34 mouse cellular contexts compared by ENCODE assay signal in genomic region chr10:26226734-26227133, GRCm38 (mm10). TPM values are rescaled to one million over a fixed set of nuclear protein-coding genes. Genes with fewer than 3 reads are reported as not detected.
DNase-seq lines count a peak whose midpoint lies in the region; ATAC-seq lines count a peak whose summit lies in the region.
"Had no signal": no experiment of that assay in that cellular context is flagged by ENCODE, and none has a peak within 500 bp of the region (broad histone marks: within the 10 kb centered on the region; RNA-seq: fewer than 3 reads in every experiment).

No protein-coding gene starts in this region.

- H3K27me3 ChIP-seq in forebrain, embryonic 12.5 days: no peaks in the 10 kb centered on the region
- H3K27me3 ChIP-seq in forebrain, embryonic 13.5 days: no peaks in the 10 kb centered on the region
- H3K27me3 ChIP-seq in lung, embryonic 15.5 days: no peaks in the 10 kb centered on the region
- H3K27me3 ChIP-seq: hindbrain, embryonic 12.5 days; limb, embryonic 13.5 days; midbrain, embryonic 12.5 days; neural tube, embryonic 12.5 days had no signal

- 0 out of 2 replicates have a peak overlapping the region, but pooled peaks have one; percentile 9 for H3K27ac ChIP-seq in forebrain, embryonic 12.5 days
- no peak overlapping the region for H3K27ac ChIP-seq in forebrain, embryonic 13.5 days
- H3K27ac ChIP-seq in lung, embryonic 15.5 days: peak overlapping the region; percentile 71
- H3K27ac ChIP-seq: heart, adult 2 months; hindbrain, embryonic 12.5 days; hindbrain, postnatal 0 days; limb, embryonic 13.5 days; midbrain, embryonic 12.5 days; neural tube, embryonic 12.5 days had no signal

- no peak overlapping the region for H3K4me2 ChIP-seq in forebrain, embryonic 12.5 days
- no peak overlapping the region for H3K4me2 ChIP-seq in forebrain, embryonic 13.5 days
- H3K4me2 ChIP-seq in lung, embryonic 15.5 days: no peak overlapping the region
- H3K4me2 ChIP-seq: hindbrain, embryonic 12.5 days; limb, embryonic 13.5 days; liver, embryonic 11.5 days; midbrain, embryonic 12.5 days; neural tube, embryonic 12.5 days had no signal

- peak; percentile 7 for DNase-seq in embryo, embryonic 11 days
- DNase-seq in lung, postnatal 36 days: peak; percentile 23
- DNase-seq in gastrocnemius, adult 18-20 months (ENCODE audit: low spot score): no peak
- no peak for DNase-seq in kidney, postnatal 14 days
- DNase-seq: adrenal gland, adult 8-10 months; cerebellum, adult 2 months; cerebellum, postnatal 14 days; heart, adult 2 months; heart, postnatal 14 days; kidney, adult 9 months; kidney, postnatal 10 days; right cerebral cortex, adult 18-20 months; thymus, adult 2 months had no signal

- ATAC-seq in forebrain, embryonic 12.5 days (ENCODE audit: low FRiP score): no peak
- ATAC-seq in forebrain, embryonic 13.5 days: no peak
- ATAC-seq in lung, embryonic 15.5 days (ENCODE audit: borderline replicate concordance, extremely low read depth, low FRiP score, low TSS enrichment): peak; percentile 95; the same call in 1 of the 2 replicates
- no peak for ATAC-seq in frontal cortex, adult (ENCODE audit: low TSS enrichment)
- ATAC-seq: forebrain, embryonic 14.5 days; hindbrain, postnatal 0 days; intestine, embryonic 16.5 days had no signal

- no peak overlapping the region for H3K9ac ChIP-seq in forebrain, embryonic 12.5 days
- no peak overlapping the region for H3K9ac ChIP-seq in forebrain, embryonic 13.5 days
- H3K9ac ChIP-seq in lung, embryonic 15.5 days: no peak overlapping the region
- H3K9ac ChIP-seq: hindbrain, embryonic 12.5 days; limb, embryonic 13.5 days; midbrain, embryonic 12.5 days; neural tube, embryonic 12.5 days had no signal

- H3K4me3 ChIP-seq in forebrain, embryonic 12.5 days (replicated peaks): no peak overlapping the region
- no peak overlapping the region for H3K4me3 ChIP-seq in forebrain, embryonic 13.5 days
- no peak overlapping the region for H3K4me3 ChIP-seq in lung, embryonic 15.5 days
- H3K4me3 ChIP-seq: erythroblast, embryonic 14.5 days; heart, adult 2 months; hindbrain, embryonic 12.5 days; limb, embryonic 13.5 days; midbrain, embryonic 12.5 days; myocyte; neural tube, embryonic 12.5 days had no signal

- WGBS in forebrain, embryonic 12.5 days: 76% methylated on average over 2 of the region's 2 CpGs
- 67% methylated on average over 2 of the region's 2 CpGs for WGBS in forebrain, embryonic 13.5 days
- 16% methylated on average over 2 of the region's 2 CpGs for WGBS in lung, embryonic 15.5 days

- H3K36me3 ChIP-seq in forebrain, embryonic 12.5 days (replicated peaks): no peaks in the 10 kb centered on the region
- no peaks in the 10 kb centered on the region for H3K36me3 ChIP-seq in forebrain, embryonic 13.5 days (ENCODE audit: poor library complexity, severe bottlenecking)
- H3K36me3 ChIP-seq in lung, embryonic 15.5 days: no peaks in the 10 kb centered on the region
- H3K36me3 ChIP-seq: G1E; hindbrain, embryonic 12.5 days; limb, embryonic 13.5 days; midbrain, embryonic 12.5 days; neural tube, embryonic 12.5 days had no signal

- no peaks in the 10 kb centered on the region for H3K4me1 ChIP-seq in forebrain, embryonic 12.5 days
- no peaks in the 10 kb centered on the region for H3K4me1 ChIP-seq in forebrain, embryonic 13.5 days
- H3K4me1 ChIP-seq in lung, embryonic 15.5 days: peaks cover 13% of the 10 kb centered on the region; the same call in 1 of the 2 replicates
- H3K4me1 ChIP-seq: hindbrain, embryonic 12.5 days; limb, embryonic 13.5 days; midbrain, embryonic 12.5 days; neural tube, embryonic 12.5 days had no signal

- no peaks in the 10 kb centered on the region for H3K9me3 ChIP-seq in forebrain, embryonic 12.5 days
- H3K9me3 ChIP-seq in forebrain, embryonic 13.5 days (replicated peaks): no peaks in the 10 kb centered on the region
- H3K9me3 ChIP-seq in lung, embryonic 15.5 days: no peaks in the 10 kb centered on the region
- H3K9me3 ChIP-seq: G1E; hindbrain, embryonic 12.5 days; limb, embryonic 13.5 days; midbrain, embryonic 12.5 days; neural tube, embryonic 12.5 days had no signal

RNA-seq across cellular contexts. Expression of gene Samd3, which starts 2.8 kb away (rescaled TPM):
- polyA plus RNA-seq in forebrain, embryonic 12.5 days (2016; fragmentation: Nextera tagmentation; extraction: Ambion mirVana): 19.9 and 20.3 TPM in 2 replicates
- 10.6 and 20.5 TPM in 2 replicates for polyA plus RNA-seq in forebrain, embryonic 13.5 days (2015; fragmentation: Nextera tagmentation; extraction: Ambion mirVana)
- 0.28 and 0.30 TPM in 2 replicates for polyA plus RNA-seq in lung, embryonic 15.5 days (2015; fragmentation: Nextera tagmentation; extraction: Ambion mirVana)
- total RNA-seq in gastrocnemius, adult 18-20 months (2021): not detected
- total RNA-seq: adrenal gland, postnatal 4 days; G1E; gastrocnemius, adult 8-10 months; gastrocnemius, postnatal 4 days; heart, adult 2 months; heart, postnatal 14 days had no signal
- polyA plus RNA-seq: embryonic facial prominence, embryonic 14.5 days; erythroblast, embryonic 14.5 days; G1E; heart, embryonic 14.5 days; intestine, embryonic 16.5 days; limb, embryonic 13.5 days; liver, embryonic 11.5 days; liver, embryonic 16.5 days had no signal

Comparison
In these comparisons a context has a peak if more than half of its experiments do, and no peak if none do; other contexts are left out.
1. DNase-seq: peak in embryo, embryonic 11 days (single experiment) and lung, postnatal 36 days (single experiment); none in gastrocnemius, adult 18-20 months (single experiment) and kidney, postnatal 14 days (single experiment).